Mouse (Mus musculus): Measurements from ENCODE around the gene Gm20916.

The Gm20916 gene

DNA sequence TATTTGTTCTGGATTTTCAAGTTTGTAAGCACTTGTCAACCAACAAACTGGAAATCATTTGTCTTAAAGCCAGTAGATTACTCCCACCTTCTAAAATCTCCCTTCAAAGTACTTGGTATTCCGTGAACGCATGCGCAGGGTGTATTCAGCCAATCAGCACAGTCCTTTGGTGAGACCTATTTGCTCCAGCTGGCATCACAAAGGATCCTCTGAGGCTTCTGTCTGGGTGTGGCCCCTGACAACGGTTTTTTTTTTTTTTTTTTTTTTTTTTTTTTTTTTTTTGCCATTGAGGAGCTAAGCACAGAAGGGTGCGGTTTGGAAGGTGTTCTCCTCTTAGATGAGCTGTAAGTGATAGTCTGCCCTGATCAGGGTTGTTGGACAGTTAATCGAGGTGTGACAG lies at the start of gene Gm20916:
Gene Gm20916, plus strand, starts transcription at position 301 of the 400 bp plus-strand sequence.
- no CpG with 5 or more reads among the region's 6 CpGs for WGBS
